Mouse (Mus musculus) C2C12 (cell line): Measurements from ENCODE around the gene Nkrf.

ENCODE experiments used
- CTCF ChIP-seq: IDR thresholded peaks from one replicate; pipeline ENCODE4 v1.5.1; 2011; ENCODE audit not compliant: control insufficient read depth, insufficient read depth, insufficient read length
- FOSL1 ChIP-seq: IDR thresholded peaks from one replicate; pipeline ENCODE4 v1.8.0; 2011; ENCODE audit warnings: mild to moderate bottlenecking, low read length; ENCODE audit not compliant: poor library complexity, insufficient read depth, severe bottlenecking
- MAX ChIP-seq: IDR thresholded peaks from one replicate; pipeline ENCODE4 v1.6.1; 2011; ENCODE audit warnings: mild to moderate bottlenecking, control low read depth
- MYOD1 ChIP-seq: IDR thresholded peaks from one replicate; pipeline ENCODE4 v1.6.1; 2011; ENCODE audit warnings: low read depth; ENCODE audit not compliant: control insufficient read depth, insufficient read length
- MYOG ChIP-seq: IDR thresholded peaks from one replicate; pipeline ENCODE4 v1.6.1; 2011; ENCODE audit not compliant: control insufficient read depth, insufficient read length; ENCODE audit errors: extremely low read depth

DNA sequence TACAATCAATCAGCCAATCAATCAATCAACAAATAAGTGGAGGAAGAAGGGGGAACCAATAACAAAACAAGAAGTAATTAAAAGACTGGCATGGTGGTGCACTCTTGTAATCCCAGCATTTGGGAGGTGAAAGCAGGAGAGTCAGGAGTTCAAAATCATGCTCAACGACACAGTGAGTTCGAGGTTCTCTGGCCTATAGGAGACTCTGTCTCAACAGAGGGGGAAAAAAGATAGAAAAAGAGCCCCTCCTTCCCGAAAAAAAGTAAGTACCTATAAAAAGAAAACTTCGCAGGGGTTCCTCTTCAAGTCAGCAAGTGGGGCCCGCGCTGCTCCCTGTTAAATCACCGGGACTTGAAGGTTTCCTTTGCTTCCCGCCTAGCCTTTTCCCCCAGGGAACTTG is 28.9 kb downstream of the Nkrf start, which contains the start of the genes Ube2a and C330007P06Rik:
- TF ChIP-seq CTCF, result no peak
- TF ChIP-seq MAX, result no peak
- no peak for TF ChIP-seq MYOD1
- no peak for TF ChIP-seq MYOG
- no peak for TF ChIP-seq FOSL1
